Mouse (Mus musculus) lung, adult 2 months (tissue): ENCODE measurements around the gene Dclre1b.

Source experiments
- CTCF ChIP-seq: fragments of 200-500 bp; IDR thresholded peaks from 2 replicates; pipeline ENCODE4 v1.5.1; 2011; ENCODE audit warnings: mild to moderate bottlenecking, low read length, control low read depth; ENCODE audit not compliant: insufficient read depth
- POLR2A ChIP-seq: fragments of 200-500 bp; IDR thresholded peaks from 2 replicates; pipeline ENCODE4 v1.6.1; 2011; ENCODE audit warnings: low read depth, mild to moderate bottlenecking, control low read depth, low read length, borderline replicate concordance; ENCODE audit errors: extremely low read depth

GRCm38 (mm10) chr3:103792566-103792965 lies 16.7 kb downstream of the Dclre1b start:
- TF ChIP-seq CTCF = no peak
- no peak for TF ChIP-seq POLR2A
